Mouse (Mus musculus): ENCODE data around the gene Rsg1. TPM values are rescaled to one million over a fixed set of nuclear protein-coding genes. Genes with fewer than 3 reads are reported as not detected.

The Rsg1 gene
- total and polyA plus RNA-seq, 3 experiments, result 0.42 to 1.1 (median 0.52) TPM

GRCm38 (mm10) chr4:141270201-141270940 is 56.6 kb downstream of the Rsg1 start:
- Histone ChIP-seq H3K4me3 (no peak overlapping the region), H3K27ac (no peak overlapping the region), H3K79me2 (replicated peaks; ENCODE audit: control insufficient read depth, insufficient read depth, low read length) (no peaks in the 10 kb centered on the region), H3K4me1 (ENCODE audit: control insufficient read depth, insufficient read depth, low read length) (peaks cover 4% of the 10 kb centered on the region; the same call in 1 of the 2 replicates), H3K27me3 (ENCODE audit: control insufficient read depth, insufficient read depth, low read length) (no peaks in the 10 kb centered on the region), H3K9ac (ENCODE audit: low read depth, low read length) (no peak overlapping the region), H3K36me3 (ENCODE audit: control insufficient read depth, insufficient read depth, low read length) (no peaks in the 10 kb centered on the region)
- DNase-seq, result no peak
- 82% methylated on average over 15 of the region's 15 CpGs for WGBS
- no peak for TF ChIP-seq POLR2A (IDR thresholded peaks at IDR 0.05; ENCODE audit: insufficient read depth, low read depth, low read length)
- TF ChIP-seq CTCF (IDR thresholded peaks at IDR 0.05), result no peak
- no peak for TF ChIP-seq EP300 (IDR thresholded peaks at IDR 0.05; ENCODE audit: insufficient read depth, low read depth, low read length)
- intact Hi-C loops (cut with DNase I), result no loop called here

GRCm38 (mm10) chr4:141271228-141271627 is 57.5 kb downstream of the Rsg1 start:
- no peak overlapping the region for H3K4me3 ChIP-seq
- H3K9ac ChIP-seq (ENCODE audit: low read depth, low read length), result no peak overlapping the region
- intact Hi-C loops (cut with DNase I), result no loop called here
- H3K27ac ChIP-seq, result no peak overlapping the region
- H3K27me3 ChIP-seq (ENCODE audit: control insufficient read depth, insufficient read depth, low read length), result no peaks in the 10 kb centered on the region
- no peaks in the 10 kb centered on the region for H3K79me2 ChIP-seq (replicated peaks; ENCODE audit: control insufficient read depth, insufficient read depth, low read length)
- WGBS, result 80% methylated on average over 7 of the region's 7 CpGs
- no peak for TF ChIP-seq CTCF (IDR thresholded peaks at IDR 0.05)
- no peak for TF ChIP-seq EP300 (IDR thresholded peaks at IDR 0.05; ENCODE audit: insufficient read depth, low read depth, low read length)
- no peak for TF ChIP-seq POLR2A (IDR thresholded peaks at IDR 0.05; ENCODE audit: insufficient read depth, low read depth, low read length)
- no peaks in the 10 kb centered on the region for H3K36me3 ChIP-seq (ENCODE audit: control insufficient read depth, insufficient read depth, low read length)
- H3K4me1 ChIP-seq (ENCODE audit: control insufficient read depth, insufficient read depth, low read length), result peaks cover 4% of the 10 kb centered on the region; the same call in 1 of the 2 replicates
- no peak for DNase-seq

GRCm38 (mm10) chr4:141271721-141272120 is 58.0 kb downstream of the Rsg1 start:
- H3K79me2 ChIP-seq (replicated peaks; ENCODE audit: control insufficient read depth, insufficient read depth, low read length), result no peaks in the 10 kb centered on the region
- no peaks in the 10 kb centered on the region for H3K27me3 ChIP-seq (ENCODE audit: control insufficient read depth, insufficient read depth, low read length)
- H3K36me3 ChIP-seq (ENCODE audit: control insufficient read depth, insufficient read depth, low read length), result no peaks in the 10 kb centered on the region
- H3K4me3 ChIP-seq, result no peak overlapping the region
- peaks cover 4% of the 10 kb centered on the region; the same call in 1 of the 2 replicates for H3K4me1 ChIP-seq (ENCODE audit: control insufficient read depth, insufficient read depth, low read length)
- DNase-seq, result no peak
- intact Hi-C loops (cut with DNase I), result loop anchor here (2.0 kb wide), 1 partner anchor 67 kb away; no protein-coding TSS in a partner anchor
- H3K9ac ChIP-seq (ENCODE audit: low read depth, low read length), result no peak overlapping the region
- H3K27ac ChIP-seq, result no peak overlapping the region
- no peak for TF ChIP-seq EP300 (IDR thresholded peaks at IDR 0.05; ENCODE audit: insufficient read depth, low read depth, low read length)
- TF ChIP-seq CTCF (IDR thresholded peaks at IDR 0.05), result no peak
- no peak for TF ChIP-seq POLR2A (IDR thresholded peaks at IDR 0.05; ENCODE audit: insufficient read depth, low read depth, low read length)
- WGBS, result 43% methylated on average over 6 of the region's 6 CpGs

- Histone ChIP-seq H3K79me2 (replicated peaks; ENCODE audit: control insufficient read depth, insufficient read depth, low read length) (no peaks in the 10 kb centered on the region), H3K4me3 (peak overlapping the region; percentile 29; the same call in 1 of the 2 replicates), H3K36me3 (ENCODE audit: control insufficient read depth, insufficient read depth, low read length) (no peaks in the 10 kb centered on the region), H3K4me1 (ENCODE audit: control insufficient read depth, insufficient read depth, low read length) (peaks cover 11% of the 10 kb centered on the region), H3K27ac (peak overlapping the region; percentile 53), H3K9ac (ENCODE audit: low read depth, low read length) (peak overlapping the region; percentile 59), H3K27me3 (ENCODE audit: control insufficient read depth, insufficient read depth, low read length) (no peaks in the 10 kb centered on the region)
- WGBS, result 11% methylated on average over 14 of the region's 14 CpGs
- DNase-seq, result no peak
- TF ChIP-seq CTCF (IDR thresholded peaks at IDR 0.05) (no peak), POLR2A (IDR thresholded peaks at IDR 0.05; ENCODE audit: insufficient read depth, low read depth, low read length) (peak; percentile 62)
- intact Hi-C loops (cut with DNase I), result loop anchor here (1.0 to 2.0 kb wide), 2 partner anchors 68 to 90 kb away; no protein-coding TSS in a partner anchor
These were observed 59.1 kb downstream of the Rsg1 start for GRCm38 (mm10) chr4:141272878-141273277.

- Histone ChIP-seq H3K4me3 (peak overlapping the region; percentile 29; the same call in 1 of the 2 replicates), H3K9ac (ENCODE audit: low read depth, low read length) (peak overlapping the region; percentile 59), H3K27ac (peak overlapping the region; percentile 53), H3K36me3 (ENCODE audit: control insufficient read depth, insufficient read depth, low read length) (no peaks in the 10 kb centered on the region), H3K79me2 (replicated peaks; ENCODE audit: control insufficient read depth, insufficient read depth, low read length) (no peaks in the 10 kb centered on the region), H3K4me1 (ENCODE audit: control insufficient read depth, insufficient read depth, low read length) (peaks cover 13% of the 10 kb centered on the region), H3K27me3 (ENCODE audit: control insufficient read depth, insufficient read depth, low read length) (no peaks in the 10 kb centered on the region)
- peak; percentile 98 for TF ChIP-seq EP300 (IDR thresholded peaks at IDR 0.05; ENCODE audit: insufficient read depth, low read depth, low read length)
- TF ChIP-seq POLR2A (IDR thresholded peaks at IDR 0.05; ENCODE audit: insufficient read depth, low read depth, low read length), result 0 out of 2 replicates have a peak, but pooled peaks have one; percentile 21
- TF ChIP-seq CTCF (IDR thresholded peaks at IDR 0.05), result no peak
- peak; percentile 89 to 93 for DNase-seq
- 21% methylated on average over 12 of the region's 12 CpGs for WGBS
- intact Hi-C loops (cut with DNase I), result loop anchor here (1.0 to 2.0 kb wide), 2 partner anchors 68 to 90 kb away; no protein-coding TSS in a partner anchor
These were observed 59.5 kb downstream of the Rsg1 start for GRCm38 (mm10) chr4:141273296-141273695.

Data from heart, adult 2 months (tissue).